Mouse (Mus musculus) liver, embryonic 15.5 days (tissue): ENCODE measurements at regions not wholly inside any gene's neighbourhood (a gene's known extent, or its start where the extent isn't known, plus 50 kb on each side); places are given as distances from the start of the nearest gene placed in this dataset.

Experiments
- ATAC-seq: fragments of 200-750 bp; cut with Nextera tagmentation; 2 replicates; pipeline ENCODE4 v1.8.0; 2017; ENCODE audit warnings: moderate number of reproducible peaks, mild to moderate bottlenecking, moderate library complexity; ENCODE audit not compliant: insufficient read depth
- H3K27ac ChIP-seq: fragments of 300-500 bp; sonication (generic); replicated peaks from 2 replicates; pipeline ENCODE4 v1.5.1; 2015; ENCODE audit warnings: mild to moderate bottlenecking, inconsistent platforms
- H3K27me3 ChIP-seq: fragments of 300-500 bp; sonication (generic); 2 replicates; pipeline ENCODE4 v1.6.1; 2015; ENCODE audit warnings: mild to moderate bottlenecking, inconsistent platforms
- H3K36me3 ChIP-seq: fragments of 300-500 bp; sonication (generic); replicated peaks from 2 replicates; pipeline ENCODE4 v1.6.1; 2015; ENCODE audit warnings: moderate library complexity, mild to moderate bottlenecking, inconsistent platforms
- H3K4me1 ChIP-seq: fragments of 300-500 bp; sonication (generic); replicated peaks from 2 replicates; pipeline ENCODE4 v1.6.1; 2015; ENCODE audit warnings: inconsistent platforms
- H3K4me2 ChIP-seq: fragments of 300-500 bp; sonication (generic); 2 replicates; pipeline ENCODE4 v1.6.1; 2015; ENCODE audit warnings: moderate library complexity, mild to moderate bottlenecking, inconsistent platforms
- H3K4me3 ChIP-seq: fragments of 300-500 bp; sonication (generic); replicated peaks from 2 replicates; pipeline ENCODE4 v1.5.1; 2015; ENCODE audit warnings: mild to moderate bottlenecking, inconsistent platforms
- H3K9ac ChIP-seq: fragments of 300-500 bp; sonication (generic); 2 replicates; pipeline ENCODE4 v1.6.1; 2015; ENCODE audit warnings: moderate library complexity, mild to moderate bottlenecking, inconsistent platforms
- H3K9me3 ChIP-seq: fragments of 300-500 bp; sonication (generic); replicated peaks from 2 replicates; pipeline ENCODE4 v1.6.1; 2016; ENCODE audit warnings: inconsistent platforms
- WGBS: fragments of 180-500 bp; shearing (Covaris S2); methylation state at CpG from one replicate; pipeline ENCODE4 v1.1.7; 2015; ENCODE audit warnings: mixed read lengths; ENCODE audit not compliant: insufficient replicate concordance; 5-methylcytosine and 5-hydroxymethylcytosine counted together

- no peaks in the 10 kb centered on the region for H3K36me3 ChIP-seq
- no peaks in the 10 kb centered on the region for H3K9me3 ChIP-seq
- no peaks in the 10 kb centered on the region for H3K27me3 ChIP-seq
- 78% methylated on average over 10 of the region's 10 CpGs for WGBS
- no peak overlapping the region for H3K9ac ChIP-seq
- no peak overlapping the region for H3K4me2 ChIP-seq
- H3K4me1 ChIP-seq = no peaks in the 10 kb centered on the region
- H3K4me3 ChIP-seq = no peak overlapping the region
- ATAC-seq = no peak
- no peak overlapping the region for H3K27ac ChIP-seq
Measured at GRCm38 (mm10) chr13:37579231-37579630, 199.0 kb upstream of the Rreb1 start.

- no peak overlapping the region for H3K9ac ChIP-seq
- H3K4me1 ChIP-seq = no peaks in the 10 kb centered on the region
- WGBS = 65% methylated on average over 11 of the region's 11 CpGs
- H3K4me3 ChIP-seq = no peak overlapping the region
- no peaks in the 10 kb centered on the region for H3K36me3 ChIP-seq
- no peaks in the 10 kb centered on the region for H3K9me3 ChIP-seq
- no peak overlapping the region for H3K27ac ChIP-seq
- no peak for ATAC-seq
- no peak overlapping the region for H3K4me2 ChIP-seq
- no peaks in the 10 kb centered on the region for H3K27me3 ChIP-seq
Measured at GRCm38 (mm10) chr13:37579775-37580174, 198.4 kb upstream of the Rreb1 start.

- no peak for ATAC-seq
- 0 out of 2 replicates have a peak overlapping the region, but pooled peaks have one; percentile 15 for H3K4me2 ChIP-seq
Measured at GRCm38 (mm10) chr13:37580806-37581205, 197.4 kb upstream of the Rreb1 start.

GRCm38 (mm10) chr13:37581374-37581773 is 196.8 kb upstream of the Rreb1 start:
- H3K4me2 ChIP-seq = 0 out of 2 replicates have a peak overlapping the region, but pooled peaks have one; percentile 15
- no peaks in the 10 kb centered on the region for H3K27me3 ChIP-seq
- H3K9ac ChIP-seq = no peak overlapping the region
- H3K36me3 ChIP-seq = no peaks in the 10 kb centered on the region
- 0 out of 2 replicates have a peak overlapping the region, but pooled peaks have one; percentile 1 for H3K4me3 ChIP-seq
- 35% methylated on average over 6 of the region's 6 CpGs for WGBS
- ATAC-seq = no peak
- H3K27ac ChIP-seq = no peak overlapping the region
- no peaks in the 10 kb centered on the region for H3K4me1 ChIP-seq
- no peaks in the 10 kb centered on the region for H3K9me3 ChIP-seq

More at GRCm38 (mm10) chr13:37580806-37581205, 197.4 kb upstream of the Rreb1 start:
- H3K27me3 ChIP-seq = no peaks in the 10 kb centered on the region
- WGBS = 10% methylated on average over 2 of the region's 2 CpGs
- no peak overlapping the region for H3K27ac ChIP-seq
- H3K4me3 ChIP-seq = no peak overlapping the region
- no peaks in the 10 kb centered on the region for H3K9me3 ChIP-seq
- H3K36me3 ChIP-seq = no peaks in the 10 kb centered on the region
- H3K9ac ChIP-seq = no peak overlapping the region
- no peaks in the 10 kb centered on the region for H3K4me1 ChIP-seq

GRCm38 (mm10) chr13:37585476-37585875 is 192.7 kb upstream of the Rreb1 start:
- no peak for ATAC-seq
- no peaks in the 10 kb centered on the region for H3K4me1 ChIP-seq

GRCm38 (mm10) chr13:37586511-37586910 is 191.7 kb upstream of the Rreb1 start:
- Histone ChIP-seq H3K9ac (no peak overlapping the region), H3K36me3 (no peaks in the 10 kb centered on the region), H3K9me3 (no peaks in the 10 kb centered on the region), H3K4me1 (no peaks in the 10 kb centered on the region), H3K4me2 (no peak overlapping the region), H3K27ac (no peak overlapping the region), H3K27me3 (no peaks in the 10 kb centered on the region), H3K4me3 (no peak overlapping the region)
- no peak for ATAC-seq
- 47% methylated on average over 4 of the region's 4 CpGs for WGBS

More at GRCm38 (mm10) chr13:37585476-37585875, 192.7 kb upstream of the Rreb1 start:
- Histone ChIP-seq H3K27ac (no peak overlapping the region), H3K9ac (no peak overlapping the region), H3K9me3 (no peaks in the 10 kb centered on the region), H3K4me3 (no peak overlapping the region), H3K27me3 (no peaks in the 10 kb centered on the region), H3K4me2 (no peak overlapping the region), H3K36me3 (no peaks in the 10 kb centered on the region)
- 60% methylated on average over 5 of the region's 5 CpGs for whole genome bisulfite sequencing

GRCm38 (mm10) chr13:37587911-37588310 is 190.3 kb upstream of the Rreb1 start:
- Histone ChIP-seq H3K27me3 (no peaks in the 10 kb centered on the region), H3K4me3 (no peak overlapping the region), H3K4me1 (no peaks in the 10 kb centered on the region), H3K9me3 (no peaks in the 10 kb centered on the region), H3K4me2 (no peak overlapping the region), H3K9ac (no peak overlapping the region), H3K36me3 (no peaks in the 10 kb centered on the region), H3K27ac (no peak overlapping the region)
- no peak for ATAC-seq
- WGBS = 61% methylated on average over 3 of the region's 3 CpGs

- H3K27ac ChIP-seq = no peak overlapping the region
- no peaks in the 10 kb centered on the region for H3K36me3 ChIP-seq
- no peaks in the 10 kb centered on the region for H3K4me1 ChIP-seq
- H3K4me3 ChIP-seq = no peak overlapping the region
- H3K4me2 ChIP-seq = no peak overlapping the region
- no peak for ATAC-seq
- H3K9ac ChIP-seq = no peak overlapping the region
- no peaks in the 10 kb centered on the region for H3K9me3 ChIP-seq
- H3K27me3 ChIP-seq = no peaks in the 10 kb centered on the region
- WGBS = 62% methylated on average over 8 of the region's 8 CpGs
Measured at GRCm38 (mm10) chr13:37588528-37589176, 189.5 kb upstream of the Rreb1 start.

- no peak overlapping the region for H3K9ac ChIP-seq
- no peak overlapping the region for H3K27ac ChIP-seq
- no peak for ATAC-seq
- WGBS = 55% methylated on average over 5 of the region's 5 CpGs
- H3K9me3 ChIP-seq = no peaks in the 10 kb centered on the region
- H3K4me2 ChIP-seq = no peak overlapping the region
- H3K36me3 ChIP-seq = no peaks in the 10 kb centered on the region
- H3K4me3 ChIP-seq = no peak overlapping the region
- peaks cover 6% of the 10 kb centered on the region for H3K4me1 ChIP-seq
- H3K27me3 ChIP-seq = no peaks in the 10 kb centered on the region
Measured at GRCm38 (mm10) chr13:37592149-37592548, 186.1 kb upstream of the Rreb1 start.

GRCm38 (mm10) chr13:37595196-37595595 is 183.0 kb upstream of the Rreb1 start:
- H3K27me3 ChIP-seq = no peaks in the 10 kb centered on the region
- H3K4me3 ChIP-seq = no peak overlapping the region
- H3K9me3 ChIP-seq = no peaks in the 10 kb centered on the region
- no peaks in the 10 kb centered on the region for H3K36me3 ChIP-seq
- ATAC-seq = no peak
- H3K4me1 ChIP-seq = peaks cover 13% of the 10 kb centered on the region
- H3K4me2 ChIP-seq = 0 out of 2 replicates have a peak overlapping the region, but pooled peaks have one; percentile 15
- no peak overlapping the region for H3K9ac ChIP-seq
- H3K27ac ChIP-seq = peak overlapping the region; percentile 65
- WGBS = 13% methylated on average over 8 of the region's 8 CpGs

GRCm38 (mm10) chr13:37597575-37597974 is 180.6 kb upstream of the Rreb1 start:
- Histone ChIP-seq H3K4me1 (peaks cover 13% of the 10 kb centered on the region), H3K9ac (no peak overlapping the region), H3K27ac (peak overlapping the region; percentile 29; the same call in 1 of the 2 replicates), H3K4me3 (no peak overlapping the region), H3K27me3 (no peaks in the 10 kb centered on the region), H3K36me3 (no peaks in the 10 kb centered on the region), H3K9me3 (no peaks in the 10 kb centered on the region), H3K4me2 (no peak overlapping the region)
- 39% methylated on average over 8 of the region's 8 CpGs for WGBS
- ATAC-seq = peak; percentile 37; the same call in 1 of the 2 replicates
